Mouse (Mus musculus): ENCODE results near the gene Usp3. TPM values are rescaled to one million over a fixed set of nuclear protein-coding genes. Genes with fewer than 3 reads are reported as not detected.

Gene Usp3
- 10 to 100 TPM; 29.5 to 37.2 TPM for total RNA-seq (2021)

- intact Hi-C loops (cut with DNase I): loop anchor here (10.0 kb wide), 1 partner anchor 78 kb away; the partner anchor contains the start of gene Fbxl22
- DNase-seq (ENCODE audit: extremely low spot score in 1 of 2, low spot score in 2 of 2): peak; percentile 92 to 96
These were observed at the start of gene Usp3 for GRCm38 (mm10) chr9:66592708-66593612. Gene Usp3, minus strand, starts transcription at chr9:66593142.

DNA sequence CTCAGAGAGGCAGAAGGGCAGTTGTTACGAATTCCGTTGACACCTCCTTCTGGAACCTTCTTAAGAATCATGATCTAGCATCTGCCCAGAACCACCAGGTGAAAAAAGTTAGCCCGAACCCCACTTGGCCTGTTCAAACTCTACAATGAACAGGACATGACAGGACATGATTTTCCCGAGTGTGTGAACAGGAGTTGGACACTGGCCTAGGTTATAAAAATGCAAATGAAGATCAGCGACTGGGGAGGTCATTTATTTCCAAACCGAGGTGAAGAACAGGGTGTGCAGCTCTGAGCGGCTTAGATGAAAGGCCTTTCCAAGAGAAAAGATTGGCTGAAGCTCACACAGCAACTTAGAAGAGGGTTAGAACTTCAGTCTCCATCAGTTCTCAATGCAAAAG lies 47.5 kb upstream of the Usp3 start:
- DNase-seq (ENCODE audit: extremely low spot score in 1 of 2, low spot score in 2 of 2): no peak
- intact Hi-C loops (cut with DNase I): loop anchor here (10.0 kb wide), 1 partner anchor 334 kb away; the partner anchor contains the start of gene Lactb

GRCm38 (mm10) chr9:66639626-66640025 lies 46.7 kb upstream of the Usp3 start:
- DNase-seq (ENCODE audit: extremely low spot score in 1 of 2, low spot score in 2 of 2): no peak
- intact Hi-C loops (cut with DNase I): loop anchor here (10.0 kb wide), 1 partner anchor 335 kb away; the partner anchor contains the start of gene Lactb

DNA sequence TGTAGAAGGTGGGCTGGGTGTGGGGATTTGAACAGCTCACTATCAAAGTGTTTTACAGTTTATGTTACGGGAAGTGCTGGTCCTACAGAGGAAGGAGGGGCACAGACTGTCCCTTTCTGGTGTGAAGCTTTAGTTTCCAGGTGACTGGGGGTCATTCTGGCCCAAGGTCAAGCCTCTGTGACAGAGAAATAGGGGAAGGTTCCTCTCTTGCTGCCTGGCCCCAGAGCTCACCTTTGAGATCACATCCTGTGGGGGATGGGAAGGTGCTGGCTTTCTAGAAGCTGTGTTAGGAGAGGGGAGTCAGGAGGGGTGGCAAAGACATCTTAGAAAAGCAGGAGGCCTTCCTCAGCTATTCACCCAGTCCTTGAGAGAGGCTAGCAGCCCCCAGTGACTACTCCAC lies 39.5 kb upstream of the Usp3 start:
- no peak for DNase-seq (ENCODE audit: extremely low spot score in 1 of 2, low spot score in 2 of 2)
- intact Hi-C loops (cut with DNase I): no loop called here

DNA sequence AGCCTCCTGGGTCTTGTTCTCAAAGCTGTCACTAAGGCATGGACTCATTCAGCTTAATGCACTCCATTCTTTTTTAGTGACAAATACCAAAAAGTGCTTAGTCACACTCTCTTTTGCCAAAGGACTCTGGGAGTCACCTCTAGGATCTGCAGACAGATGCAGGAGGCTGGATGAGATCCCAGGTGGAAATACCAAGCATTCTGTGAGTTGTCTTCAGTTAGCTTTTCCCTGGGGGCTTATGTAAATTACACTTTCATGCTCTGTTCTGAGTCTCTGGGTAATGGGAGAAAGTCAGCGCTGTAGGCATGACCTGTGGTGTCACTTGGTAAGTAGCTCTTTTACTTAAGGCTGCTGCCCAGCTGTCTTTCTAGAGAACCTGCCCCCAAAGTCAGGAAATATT lies 38.0 kb upstream of the Usp3 start:
- DNase-seq (ENCODE audit: extremely low spot score in 1 of 2, low spot score in 2 of 2): no peak
- intact Hi-C loops (cut with DNase I): no loop called here

- no peak for DNase-seq (ENCODE audit: extremely low spot score in 1 of 2, low spot score in 2 of 2)
- intact Hi-C loops (cut with DNase I): no loop called here
These were observed 33.7 kb upstream of the Usp3 start for GRCm38 (mm10) chr9:66626661-66627060.

- no peak for DNase-seq (ENCODE audit: extremely low spot score in 1 of 2, low spot score in 2 of 2)
- intact Hi-C loops (cut with DNase I): no loop called here
These were observed 33.1 kb upstream of the Usp3 start for GRCm38 (mm10) chr9:66625974-66626530.

- no peak for DNase-seq (ENCODE audit: extremely low spot score in 1 of 2, low spot score in 2 of 2)
- intact Hi-C loops (cut with DNase I): no loop called here
These were observed 31.9 kb upstream of the Usp3 start for GRCm38 (mm10) chr9:66624873-66625272.

- intact Hi-C loops (cut with DNase I): no loop called here
- DNase-seq (ENCODE audit: extremely low spot score in 1 of 2, low spot score in 2 of 2): no peak
These were observed 30.7 kb upstream of the Usp3 start for GRCm38 (mm10) chr9:66623627-66624026.

- intact Hi-C loops (cut with DNase I): no loop called here
- peak in 1 of 2 experiments; percentile 73 for DNase-seq (ENCODE audit: extremely low spot score in 1 of 2, low spot score in 2 of 2)
These were observed 27.6 kb upstream of the Usp3 start for GRCm38 (mm10) chr9:66620581-66620981.

DNA sequence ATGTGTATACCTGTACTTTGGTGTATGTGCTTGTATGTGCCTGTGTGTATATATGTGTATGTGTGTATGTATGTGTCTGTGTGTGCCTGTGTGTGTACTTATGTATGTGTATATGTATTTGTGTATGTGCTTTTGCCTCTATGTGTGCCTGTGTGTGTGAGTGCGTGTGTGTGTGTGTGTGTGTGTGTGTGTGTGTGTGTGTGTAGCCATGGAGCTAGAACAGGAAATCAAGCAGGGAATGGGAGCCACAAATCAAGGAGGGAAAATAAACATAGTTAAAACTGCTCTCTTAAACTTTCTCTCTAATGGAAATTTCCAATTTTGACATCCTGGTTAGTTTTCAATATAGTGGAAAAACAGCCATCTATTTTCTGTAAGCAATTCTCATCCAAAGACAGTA lies 27.1 kb upstream of the Usp3 start:
- intact Hi-C loops (cut with DNase I): no loop called here
- no peak for DNase-seq (ENCODE audit: extremely low spot score in 1 of 2, low spot score in 2 of 2)

GRCm38 (mm10) chr9:66617812-66618211 lies 24.9 kb upstream of the Usp3 start:
- intact Hi-C loops (cut with DNase I): no loop called here

GRCm38 (mm10) chr9:66616858-66617257 lies 23.9 kb upstream of the Usp3 start:
- intact Hi-C loops (cut with DNase I): no loop called here
- DNase-seq (ENCODE audit: extremely low spot score in 1 of 2, low spot score in 2 of 2): no peak

More at GRCm38 (mm10) chr9:66617812-66618211, 24.9 kb upstream of the Usp3 start:
- DNase-seq (ENCODE audit: extremely low spot score in 1 of 2, low spot score in 2 of 2): no peak

DNA sequence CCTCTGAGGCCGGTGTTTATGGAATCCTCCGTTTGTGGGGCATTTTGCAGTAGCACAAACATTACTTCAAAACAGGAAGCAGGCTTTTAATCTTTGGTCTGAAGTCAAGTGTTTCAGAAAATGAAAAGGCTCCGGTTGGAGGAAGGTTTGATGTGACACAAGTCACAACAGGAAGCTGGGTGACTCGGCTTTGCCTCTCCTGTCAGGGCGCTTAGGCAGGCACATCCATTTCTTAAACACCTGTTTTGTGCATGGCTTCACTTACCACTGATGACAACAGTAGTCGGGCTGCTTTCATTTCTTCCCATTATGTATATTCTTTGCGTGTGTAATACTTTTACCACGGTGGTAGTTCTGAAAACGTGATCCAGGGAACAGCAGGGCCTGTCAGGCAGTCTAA lies 22.2 kb upstream of the Usp3 start:
- DNase-seq (ENCODE audit: extremely low spot score in 1 of 2, low spot score in 2 of 2): no peak
- intact Hi-C loops (cut with DNase I): no loop called here

DNA sequence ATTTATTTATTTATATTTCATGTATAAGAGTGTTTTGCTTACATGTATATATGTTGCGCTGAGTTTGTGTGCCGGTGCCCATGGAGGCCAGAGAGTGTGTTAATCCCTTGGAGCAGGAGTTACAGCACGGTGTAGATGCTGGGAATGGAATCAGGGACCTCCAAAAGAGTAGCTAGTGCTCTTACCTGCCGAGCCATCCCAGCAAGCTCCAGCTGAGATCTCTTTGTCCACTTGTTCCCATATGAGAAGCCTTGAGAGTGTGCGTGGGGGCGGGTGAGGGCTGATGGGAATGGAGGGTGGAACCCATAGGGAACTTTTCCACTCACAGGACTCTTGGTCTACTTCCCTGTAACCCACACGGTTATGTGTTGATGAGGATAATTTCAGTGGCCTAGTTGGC lies 21.6 kb upstream of the Usp3 start:
- intact Hi-C loops (cut with DNase I): no loop called here
- no peak for DNase-seq (ENCODE audit: extremely low spot score in 1 of 2, low spot score in 2 of 2)

DNA sequence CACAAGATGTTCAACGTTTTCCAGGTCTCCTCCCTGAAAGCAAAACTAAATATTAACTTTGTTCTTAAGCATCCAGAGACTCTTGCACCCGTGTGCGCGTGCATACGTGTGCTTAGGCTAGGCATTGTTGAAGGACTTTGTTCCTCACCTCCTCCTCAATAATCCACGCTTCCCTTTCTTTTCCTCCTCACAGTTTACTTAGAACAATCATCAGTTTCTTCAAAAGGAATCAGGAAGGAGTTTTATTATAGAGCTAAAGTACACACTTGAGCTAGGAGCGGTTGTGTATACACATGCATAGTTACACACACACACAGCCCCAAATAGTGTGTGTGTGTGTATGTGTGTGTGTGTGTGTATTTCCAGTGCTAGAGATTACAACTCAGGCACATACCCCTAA lies 20.7 kb upstream of the Usp3 start:
- intact Hi-C loops (cut with DNase I): no loop called here
- no peak for DNase-seq (ENCODE audit: extremely low spot score in 1 of 2, low spot score in 2 of 2)

DNA sequence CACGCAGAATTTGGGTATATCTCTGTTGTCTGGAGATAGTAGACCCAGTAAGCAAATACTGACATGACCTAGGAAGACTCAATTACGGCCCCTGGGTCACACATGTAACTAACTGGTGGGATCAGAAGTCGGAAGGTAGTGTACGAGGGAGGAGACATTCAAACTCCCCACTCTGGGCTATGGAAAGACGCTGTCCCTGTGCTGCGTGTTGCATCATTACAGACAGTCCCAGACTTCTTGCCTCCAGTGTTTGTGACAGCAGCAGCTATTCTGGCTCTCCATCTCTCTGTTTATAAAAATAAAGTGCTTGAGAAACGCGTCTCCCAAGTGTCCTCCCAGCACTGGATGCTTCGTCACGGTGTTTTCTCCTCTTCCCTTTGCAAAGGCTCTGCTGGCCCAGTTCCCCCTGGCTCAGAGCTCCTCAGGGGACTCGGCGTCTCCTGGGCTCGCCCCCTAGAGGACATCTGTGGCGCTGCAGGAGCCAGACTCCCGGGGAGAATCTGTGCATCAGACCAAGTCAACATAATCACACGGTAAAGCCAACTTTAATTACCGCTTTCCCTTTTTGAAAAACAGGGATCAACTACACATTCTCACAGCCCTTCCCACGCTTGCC lies 18.6 kb upstream of the Usp3 start:
- DNase-seq (ENCODE audit: extremely low spot score in 1 of 2, low spot score in 2 of 2): peak; percentile 77 to 93
- intact Hi-C loops (cut with DNase I): no loop called here

- DNase-seq (ENCODE audit: extremely low spot score in 1 of 2, low spot score in 2 of 2): no peak
These were observed 15.9 kb upstream of the Usp3 start for GRCm38 (mm10) chr9:66608817-66609345.

DNA sequence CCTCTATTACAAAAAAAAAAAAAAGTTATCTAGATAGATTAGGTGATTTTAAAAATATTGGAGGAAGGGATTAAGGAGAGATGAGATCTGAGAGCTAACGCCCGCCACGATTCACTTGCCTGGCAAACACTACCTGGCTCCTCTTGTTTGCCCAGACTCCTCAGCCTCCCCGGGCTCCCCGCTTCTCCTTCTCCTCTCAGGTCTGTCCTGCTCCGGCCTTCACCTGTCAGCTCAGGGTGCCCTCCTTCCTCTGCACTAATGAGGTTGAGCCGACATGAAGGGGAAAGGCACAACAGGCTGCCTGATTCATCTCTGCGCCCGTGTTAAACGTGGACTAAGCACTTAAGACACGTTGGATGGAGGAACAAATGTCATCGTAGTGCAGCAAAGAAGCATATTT lies 13.9 kb upstream of the Usp3 start:
- intact Hi-C loops (cut with DNase I): no loop called here
- DNase-seq (ENCODE audit: extremely low spot score in 1 of 2, low spot score in 2 of 2): no peak

More at GRCm38 (mm10) chr9:66608817-66609345, 15.9 kb upstream of the Usp3 start:
- intact Hi-C loops (cut with DNase I): no loop called here
